Mouse (Mus musculus): ENCODE measurements around the gene Taf1b. TPM values are rescaled to one million over a fixed set of nuclear protein-coding genes. Genes with fewer than 3 reads are reported as not detected.
A peak's percentile ranks its signal among the peaks of the same experiment; 100 is the strongest.
"Not testable (repeated sequence)": the region's sequence is repeated elsewhere in the genome, so short reads cannot be mapped to it uniquely, and the experiment has no call there.

Taf1b gene
- polyA plus RNA-seq, 1 experiment: 8.0 TPM

- no peak for DNase-seq (ENCODE audit: low read depth in 1 of 2, low spot score in 2 of 2)
- Histone ChIP-seq H3K4me1 (ENCODE audit: control insufficient read depth, insufficient read depth, insufficient read length) (no peaks in the 10 kb centered on the region), H3K27ac (ENCODE audit: insufficient read depth, low read length) (no peak overlapping the region), H3K27me3 (ENCODE audit: control insufficient read depth, insufficient read depth, low read length) (no peaks in the 10 kb centered on the region), H3K4me3 (ENCODE audit: extremely low read depth, insufficient read depth, insufficient read length) (no peak overlapping the region), H3K36me3 (ENCODE audit: control insufficient read depth, insufficient read depth, low read length) (no peaks in the 10 kb centered on the region)
- TF ChIP-seq CTCF (IDR thresholded peaks at IDR 0.05; ENCODE audit: extremely low read depth, insufficient read depth, insufficient read length, insufficient replicate concordance) (no peak), POLR2A (IDR thresholded peaks at IDR 0.05; ENCODE audit: low read depth, low read length) (no peak)
- WGBS: 92% methylated on average over 4 of the region's 4 CpGs
Observed at GRCm38 (mm10) chr12:24484930-24485329, 13.2 kb upstream of the Taf1b start.

- no peak overlapping the region for H3K4me3 ChIP-seq (ENCODE audit: extremely low read depth, insufficient read depth, insufficient read length)
- H3K27ac ChIP-seq (ENCODE audit: insufficient read depth, low read length): no peak overlapping the region
- DNase-seq (ENCODE audit: low read depth in 1 of 2, low spot score in 2 of 2): no peak
- 96% methylated on average over 1 of the region's 1 CpGs for WGBS
- no peaks in the 10 kb centered on the region for H3K27me3 ChIP-seq (ENCODE audit: control insufficient read depth, insufficient read depth, low read length)
- H3K4me1 ChIP-seq (ENCODE audit: control insufficient read depth, insufficient read depth, insufficient read length): no peaks in the 10 kb centered on the region
- TF ChIP-seq CTCF (IDR thresholded peaks at IDR 0.05; ENCODE audit: extremely low read depth, insufficient read depth, insufficient read length, insufficient replicate concordance) (no peak), POLR2A (IDR thresholded peaks at IDR 0.05; ENCODE audit: low read depth, low read length) (no peak)
- no peaks in the 10 kb centered on the region for H3K36me3 ChIP-seq (ENCODE audit: control insufficient read depth, insufficient read depth, low read length)
Observed at GRCm38 (mm10) chr12:24486882-24487281, 11.3 kb upstream of the Taf1b start.

DNA sequence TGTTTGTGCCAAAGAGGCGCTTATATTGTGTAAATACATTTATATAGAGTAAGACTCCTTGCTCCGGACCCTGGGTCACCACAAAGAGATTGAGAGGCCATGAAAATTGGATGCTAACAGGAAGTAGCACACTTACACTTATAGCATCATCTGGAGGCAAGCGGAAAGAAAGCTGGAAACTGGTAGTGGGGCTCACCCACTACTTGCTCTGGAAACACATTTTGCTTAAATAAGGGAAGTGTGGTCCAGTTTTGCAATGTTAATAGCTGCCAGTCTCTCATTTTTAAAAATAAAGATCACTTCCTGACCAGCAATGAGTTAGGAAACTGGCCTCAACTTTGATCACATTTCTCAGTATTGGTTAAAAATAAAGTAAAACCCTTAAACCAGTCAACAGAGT is 5.7 kb upstream of the Taf1b start:
- not testable (repeated sequence) for DNase-seq (ENCODE audit: low read depth in 1 of 2, low spot score in 2 of 2); H3K36me3 ChIP-seq (ENCODE audit: control insufficient read depth, insufficient read depth, low read length); H3K27ac ChIP-seq (ENCODE audit: insufficient read depth, low read length); H3K4me3 ChIP-seq (ENCODE audit: extremely low read depth, insufficient read depth, insufficient read length); H3K27me3 ChIP-seq (ENCODE audit: control insufficient read depth, insufficient read depth, low read length); H3K4me1 ChIP-seq (ENCODE audit: control insufficient read depth, insufficient read depth, insufficient read length)
- WGBS: 55% methylated on average over 3 of the region's 3 CpGs

DNA sequence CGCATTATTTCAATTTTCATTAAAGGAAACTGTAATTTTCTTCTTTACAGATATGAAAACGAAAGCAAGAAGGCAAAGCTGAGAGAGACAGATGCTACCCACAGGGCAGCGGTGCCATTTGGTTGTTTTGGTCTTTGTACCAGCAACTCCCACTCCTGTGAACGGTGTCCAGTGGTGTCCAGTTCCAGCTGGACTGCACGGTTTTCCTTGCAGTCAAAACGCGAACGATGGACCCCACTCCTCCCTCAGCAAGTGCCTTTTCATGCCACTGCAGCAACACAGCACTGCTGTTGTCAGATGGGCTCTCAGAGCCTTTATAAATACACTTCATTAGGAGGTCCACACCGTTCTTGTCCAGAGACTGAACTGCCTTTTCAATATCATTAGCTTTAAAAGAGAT is 5.1 kb upstream of the Taf1b start:
- H3K27ac ChIP-seq (ENCODE audit: insufficient read depth, low read length): 0 out of 2 replicates have a peak overlapping the region, but pooled peaks have one; percentile 10

GRCm38 (mm10) chr12:24493412-24493811 is 4.7 kb upstream of the Taf1b start:
- Histone ChIP-seq H3K36me3 (ENCODE audit: control insufficient read depth, insufficient read depth, low read length) (no peaks in the 10 kb centered on the region), H3K4me3 (ENCODE audit: extremely low read depth, insufficient read depth, insufficient read length) (peak overlapping the region; percentile 33; the same call in 1 of the 2 replicates), H3K27me3 (ENCODE audit: control insufficient read depth, insufficient read depth, low read length) (no peaks in the 10 kb centered on the region), H3K4me1 (ENCODE audit: control insufficient read depth, insufficient read depth, insufficient read length) (no peaks in the 10 kb centered on the region), H3K27ac (ENCODE audit: insufficient read depth, low read length) (no peak overlapping the region)
- TF ChIP-seq POLR2A (IDR thresholded peaks at IDR 0.05; ENCODE audit: low read depth, low read length) (no peak), CTCF (IDR thresholded peaks at IDR 0.05; ENCODE audit: extremely low read depth, insufficient read depth, insufficient read length, insufficient replicate concordance) (no peak)
- 67% methylated on average over 30 of the region's 30 CpGs for WGBS
- peak in 1 of 2 experiments; percentile 11 for DNase-seq (ENCODE audit: low read depth in 1 of 2, low spot score in 2 of 2)

More for the DNA sequence above, 5.1 kb upstream of the Taf1b start:
- 54% methylated on average over 9 of the region's 9 CpGs for WGBS
- no peak for DNase-seq (ENCODE audit: low read depth in 1 of 2, low spot score in 2 of 2)
- Histone ChIP-seq H3K36me3 (ENCODE audit: control insufficient read depth, insufficient read depth, low read length) (no peaks in the 10 kb centered on the region), H3K4me3 (ENCODE audit: extremely low read depth, insufficient read depth, insufficient read length) (peak overlapping the region; percentile 33; the same call in 1 of the 2 replicates), H3K27me3 (ENCODE audit: control insufficient read depth, insufficient read depth, low read length) (no peaks in the 10 kb centered on the region), H3K4me1 (ENCODE audit: control insufficient read depth, insufficient read depth, insufficient read length) (no peaks in the 10 kb centered on the region)
- TF ChIP-seq CTCF (IDR thresholded peaks at IDR 0.05; ENCODE audit: extremely low read depth, insufficient read depth, insufficient read length, insufficient replicate concordance) (no peak), POLR2A (IDR thresholded peaks at IDR 0.05; ENCODE audit: low read depth, low read length) (no peak)

DNA sequence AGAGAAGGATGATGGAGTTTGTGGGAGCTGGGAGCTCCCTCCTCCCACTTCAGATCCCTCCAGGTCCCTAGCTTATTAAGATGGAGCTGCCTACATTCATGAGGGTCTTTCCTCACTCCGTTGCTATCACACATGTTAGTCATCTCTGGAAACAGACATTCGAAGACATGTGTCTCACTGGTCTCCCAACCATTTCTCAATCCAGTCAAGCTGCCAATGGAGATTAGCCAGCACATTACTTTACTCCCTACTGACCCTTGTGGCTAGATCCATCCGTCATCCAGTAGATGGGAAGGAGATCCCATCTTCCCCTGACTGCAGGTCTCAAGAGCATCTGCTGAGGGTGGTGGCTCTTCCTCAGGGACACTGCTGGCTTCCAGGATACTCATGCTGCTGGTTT is 3.4 kb upstream of the Taf1b start:
- DNase-seq (ENCODE audit: low read depth in 1 of 2, low spot score in 2 of 2); H3K4me1 ChIP-seq (ENCODE audit: control insufficient read depth, insufficient read depth, insufficient read length); H3K36me3 ChIP-seq (ENCODE audit: control insufficient read depth, insufficient read depth, low read length); H3K27ac ChIP-seq (ENCODE audit: insufficient read depth, low read length); H3K27me3 ChIP-seq (ENCODE audit: control insufficient read depth, insufficient read depth, low read length); H3K4me3 ChIP-seq (ENCODE audit: extremely low read depth, insufficient read depth, insufficient read length): not testable (repeated sequence)
- WGBS: 90% methylated on average over 2 of the region's 3 CpGs

DNA sequence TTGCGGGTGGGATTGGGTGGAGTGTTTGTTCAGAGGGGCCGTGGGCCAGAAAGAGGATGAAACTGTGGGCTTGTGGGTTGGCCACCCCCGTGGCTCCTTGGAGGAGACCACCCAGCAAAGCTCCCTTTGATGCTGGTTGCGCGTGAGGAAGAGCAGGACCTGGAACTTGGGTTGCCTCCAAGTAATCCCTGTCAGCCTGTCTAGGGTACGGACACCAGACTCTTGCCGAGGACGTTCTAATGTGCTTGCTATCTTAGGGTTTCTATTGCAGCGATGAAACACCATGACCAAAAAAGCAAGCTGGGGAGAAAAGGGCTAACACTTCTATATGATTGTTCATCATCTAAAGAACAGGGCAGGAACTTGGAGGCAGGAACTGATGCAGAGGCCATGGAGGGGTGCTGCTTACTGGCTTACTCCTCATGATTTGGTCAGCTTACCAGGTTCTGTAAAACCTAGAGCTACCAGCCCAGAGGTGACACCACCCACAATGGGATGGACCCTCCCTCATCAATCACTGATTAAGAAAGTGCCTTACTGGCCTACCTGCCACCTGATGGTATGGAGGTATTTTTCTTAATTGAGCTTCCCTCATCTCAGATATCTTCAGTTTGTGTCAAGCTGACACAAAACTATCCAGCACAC is 804 bp downstream of the Taf1b start:
- not testable (repeated sequence) for H3K36me3 ChIP-seq (ENCODE audit: control insufficient read depth, insufficient read depth, low read length); DNase-seq (ENCODE audit: low read depth in 1 of 2, low spot score in 2 of 2); H3K4me1 ChIP-seq (ENCODE audit: control insufficient read depth, insufficient read depth, insufficient read length); H3K27me3 ChIP-seq (ENCODE audit: control insufficient read depth, insufficient read depth, low read length)
- WGBS: 8% methylated on average over 9 of the region's 9 CpGs
- peak overlapping the region; percentile 85 for H3K4me3 ChIP-seq (ENCODE audit: extremely low read depth, insufficient read depth, insufficient read length)
- peak overlapping the region; percentile 78 for H3K27ac ChIP-seq (ENCODE audit: insufficient read depth, low read length)

Data from spleen, adult 2 months (tissue).